Mouse (Mus musculus): Measurements from ENCODE around the gene AI182371.

The AI182371 gene

DNA sequence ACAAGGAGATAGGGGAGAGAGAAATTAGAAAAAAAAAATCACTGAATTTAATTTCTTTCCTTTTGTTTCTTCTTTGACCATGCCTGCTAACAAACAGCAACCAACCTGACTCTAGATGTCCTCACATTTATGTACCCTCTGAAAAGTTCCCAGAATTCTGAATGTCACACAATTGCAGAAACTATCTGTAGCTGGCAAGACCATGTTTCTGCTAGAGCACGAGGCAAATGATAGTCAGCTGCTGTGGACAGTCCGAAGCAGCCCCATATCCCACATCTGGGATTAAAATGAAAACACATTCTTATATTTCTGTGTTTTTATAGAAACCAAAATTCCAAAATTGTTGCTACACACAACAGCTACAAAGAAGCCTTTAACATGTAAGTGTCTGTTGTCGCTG lies at the start of gene AI182371:
AI182371 (minus strand) TSS at position 101 of the 400 bp plus-strand sequence.
- Histone ChIP-seq H3K4me1 (replicated peaks; ENCODE audit: low read depth, low read length) (no peaks in the 10 kb centered on the region), H3K4me3 (replicated peaks; ENCODE audit: low read length) (no peak within 1 kb of the TSS), H3K36me3 (ENCODE audit: insufficient read depth, low read length) (no peaks in the 10 kb centered on the region), H3K27me3 (ENCODE audit: insufficient read depth, low read length) (no peaks in the 10 kb centered on the region), H3K9me3 (ENCODE audit: low read length) (no peaks in the 10 kb centered on the region)
- TF ChIP-seq NANOG (IDR thresholded peaks at IDR 0.05; ENCODE audit: borderline replicate concordance, low read length) (no peak), CTCF (conservative IDR thresholded peaks at IDR 0.05; ENCODE audit: low read length) (no peak), POU5F1 (IDR thresholded peaks at IDR 0.05; ENCODE audit: borderline replicate concordance, low read length) (no peak)

DNA sequence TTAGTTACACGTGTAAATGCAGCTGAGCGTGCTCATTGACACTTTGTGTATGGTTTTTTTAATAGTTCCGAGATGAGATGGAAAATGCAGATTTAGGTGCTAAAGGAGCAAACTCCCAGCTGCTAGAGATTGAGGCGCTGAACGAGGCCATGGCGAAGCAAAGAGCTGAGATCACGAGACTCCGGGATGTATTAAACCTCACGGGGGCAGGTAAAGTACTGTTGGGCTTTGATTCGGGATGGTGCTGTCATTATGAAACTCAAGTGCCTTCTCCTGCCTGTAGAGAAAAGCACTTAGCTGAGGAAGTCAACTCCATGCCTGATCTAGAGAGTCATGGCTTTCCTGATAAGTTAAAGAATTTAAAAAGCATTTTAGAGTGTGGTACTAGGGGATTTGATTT lies 47.5 kb upstream of the AI182371 start:
- no peaks in the 10 kb centered on the region for H3K27me3 ChIP-seq (ENCODE audit: insufficient read depth, low read length)
- no peak overlapping the region for H3K4me3 ChIP-seq (replicated peaks; ENCODE audit: low read length)
- H3K9me3 ChIP-seq (ENCODE audit: low read length) = no peaks in the 10 kb centered on the region
- H3K4me1 ChIP-seq (replicated peaks; ENCODE audit: low read depth, low read length) = 0 out of 2 replicates have a peak, but pooled peaks cover 3% of the 10 kb centered on the region
- TF ChIP-seq POU5F1 (IDR thresholded peaks at IDR 0.05; ENCODE audit: borderline replicate concordance, low read length) = no peak
- TF ChIP-seq NANOG (IDR thresholded peaks at IDR 0.05; ENCODE audit: borderline replicate concordance, low read length) = no peak
- TF ChIP-seq CTCF (conservative IDR thresholded peaks at IDR 0.05; ENCODE audit: low read length) = no peak
- peaks cover 99% of the 10 kb centered on the region for H3K36me3 ChIP-seq (ENCODE audit: insufficient read depth, low read length)

DNA sequence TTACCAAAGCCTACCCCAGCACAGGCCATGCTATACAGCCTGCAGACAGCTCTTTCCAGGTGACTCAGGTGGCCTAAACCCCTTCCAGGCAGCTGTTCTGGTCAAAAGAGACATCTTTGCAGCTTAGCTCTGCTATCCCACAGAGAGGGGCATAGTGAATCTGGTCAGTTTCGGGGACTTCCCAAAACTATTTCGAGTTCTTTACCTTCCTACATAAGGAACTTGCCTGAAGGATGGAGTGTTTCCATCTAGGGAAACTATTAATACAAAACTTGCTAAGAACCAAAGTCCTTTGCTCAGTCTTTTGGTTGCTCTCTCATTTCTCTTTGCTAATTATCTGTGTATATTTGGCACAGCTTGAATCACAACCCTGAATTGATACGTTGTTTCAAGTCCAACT lies 40.3 kb upstream of the AI182371 start:
- Histone ChIP-seq H3K27me3 (ENCODE audit: insufficient read depth, low read length) (no peaks in the 10 kb centered on the region), H3K4me1 (replicated peaks; ENCODE audit: low read depth, low read length) (no peaks in the 10 kb centered on the region), H3K36me3 (ENCODE audit: insufficient read depth, low read length) (peaks cover 96% of the 10 kb centered on the region), H3K9me3 (ENCODE audit: low read length) (no peaks in the 10 kb centered on the region), H3K4me3 (replicated peaks; ENCODE audit: low read length) (no peak overlapping the region)
- TF ChIP-seq CTCF (conservative IDR thresholded peaks at IDR 0.05; ENCODE audit: low read length) (no peak), NANOG (IDR thresholded peaks at IDR 0.05; ENCODE audit: borderline replicate concordance, low read length) (no peak)

DNA sequence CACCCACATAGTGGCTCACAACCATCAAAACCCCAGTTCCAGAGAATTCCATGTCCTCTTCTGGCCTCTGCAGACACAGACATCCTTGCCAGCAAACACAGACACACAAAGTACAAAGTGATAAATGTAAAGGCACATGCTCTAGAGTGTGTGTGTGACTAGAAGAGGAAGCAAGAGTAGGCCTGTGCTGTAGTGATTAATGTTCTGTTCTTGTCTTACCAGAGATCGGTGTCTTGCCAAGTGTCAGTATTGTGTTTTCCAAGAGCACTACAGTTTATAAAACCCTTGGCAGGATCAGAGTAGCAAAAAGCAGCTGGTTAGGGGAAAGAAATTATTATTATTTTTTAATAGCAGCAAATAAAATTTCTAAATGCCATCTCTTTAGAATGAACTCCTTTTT lies 37.2 kb upstream of the AI182371 start:
- peaks cover 93% of the 10 kb centered on the region for H3K36me3 ChIP-seq (ENCODE audit: insufficient read depth, low read length)
- no peaks in the 10 kb centered on the region for H3K9me3 ChIP-seq (ENCODE audit: low read length)
- H3K4me1 ChIP-seq (replicated peaks; ENCODE audit: low read depth, low read length) = no peaks in the 10 kb centered on the region
- no peaks in the 10 kb centered on the region for H3K27me3 ChIP-seq (ENCODE audit: insufficient read depth, low read length)
- TF ChIP-seq POU5F1 (IDR thresholded peaks at IDR 0.05; ENCODE audit: borderline replicate concordance, low read length) = no peak
- TF ChIP-seq NANOG (IDR thresholded peaks at IDR 0.05; ENCODE audit: borderline replicate concordance, low read length) = no peak
- no peak for TF ChIP-seq CTCF (conservative IDR thresholded peaks at IDR 0.05; ENCODE audit: low read length)
- no peak overlapping the region for H3K4me3 ChIP-seq (replicated peaks; ENCODE audit: low read length)

DNA sequence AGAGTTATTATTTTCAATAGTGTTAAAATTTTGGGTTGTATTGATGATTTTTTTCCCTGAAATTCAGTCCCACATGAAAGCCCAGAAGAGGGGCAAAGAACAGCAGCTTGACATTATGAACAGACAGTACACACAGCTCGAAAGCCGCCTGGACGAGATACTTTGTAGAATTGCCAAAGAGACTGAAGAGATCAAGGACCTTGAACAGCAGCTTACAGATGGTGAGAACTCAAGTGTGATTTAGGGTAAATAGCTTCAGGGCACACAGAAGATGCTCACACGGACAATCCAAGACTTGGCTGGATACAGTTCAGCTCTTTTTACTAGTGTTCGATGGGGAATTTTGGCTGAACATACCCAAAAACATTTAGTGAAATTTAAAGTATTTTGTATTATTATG lies 32.5 kb upstream of the AI182371 start:
- H3K4me1 ChIP-seq (replicated peaks; ENCODE audit: low read depth, low read length) = peaks cover 13% of the 10 kb centered on the region
- no peaks in the 10 kb centered on the region for H3K9me3 ChIP-seq (ENCODE audit: low read length)
- peaks cover 52% of the 10 kb centered on the region for H3K36me3 ChIP-seq (ENCODE audit: insufficient read depth, low read length)
- no peak overlapping the region for H3K4me3 ChIP-seq (replicated peaks; ENCODE audit: low read length)
- TF ChIP-seq NANOG (IDR thresholded peaks at IDR 0.05; ENCODE audit: borderline replicate concordance, low read length) = no peak
- TF ChIP-seq CTCF (conservative IDR thresholded peaks at IDR 0.05; ENCODE audit: low read length) = no peak
- no peak for TF ChIP-seq POU5F1 (IDR thresholded peaks at IDR 0.05; ENCODE audit: borderline replicate concordance, low read length)
- no peaks in the 10 kb centered on the region for H3K27me3 ChIP-seq (ENCODE audit: insufficient read depth, low read length)

DNA sequence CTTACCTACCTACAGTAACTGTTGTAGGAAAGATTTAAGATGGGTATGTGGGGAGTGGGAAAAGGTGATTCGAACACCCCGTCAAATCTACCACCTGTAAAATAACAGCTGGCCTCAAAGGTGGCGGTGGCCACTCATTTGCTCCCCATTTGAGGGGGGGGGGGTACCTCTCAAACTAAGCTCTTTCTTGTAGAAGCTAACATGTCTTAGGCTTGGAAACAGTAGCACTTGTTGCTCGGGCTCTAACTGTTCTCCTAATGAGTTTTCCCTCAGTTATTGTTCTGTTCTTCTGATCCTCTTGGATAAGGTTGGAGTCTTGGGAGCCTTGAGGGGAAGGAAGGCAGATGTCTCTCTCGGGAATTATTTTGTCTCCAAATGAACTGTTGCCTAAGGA lies 31.3 kb upstream of the AI182371 start:
- Histone ChIP-seq H3K4me3 (replicated peaks; ENCODE audit: low read length) (peak overlapping the region; percentile 75), H3K4me1 (replicated peaks; ENCODE audit: low read depth, low read length) (peaks cover 13% of the 10 kb centered on the region), H3K36me3 (ENCODE audit: insufficient read depth, low read length) (peaks cover 44% of the 10 kb centered on the region), H3K27me3 (ENCODE audit: insufficient read depth, low read length) (no peaks in the 10 kb centered on the region), H3K9me3 (ENCODE audit: low read length) (no peaks in the 10 kb centered on the region)
- TF ChIP-seq POU5F1 (IDR thresholded peaks at IDR 0.05; ENCODE audit: borderline replicate concordance, low read length) (no peak), NANOG (IDR thresholded peaks at IDR 0.05; ENCODE audit: borderline replicate concordance, low read length) (no peak), CTCF (conservative IDR thresholded peaks at IDR 0.05; ENCODE audit: low read length) (no peak)

DNA sequence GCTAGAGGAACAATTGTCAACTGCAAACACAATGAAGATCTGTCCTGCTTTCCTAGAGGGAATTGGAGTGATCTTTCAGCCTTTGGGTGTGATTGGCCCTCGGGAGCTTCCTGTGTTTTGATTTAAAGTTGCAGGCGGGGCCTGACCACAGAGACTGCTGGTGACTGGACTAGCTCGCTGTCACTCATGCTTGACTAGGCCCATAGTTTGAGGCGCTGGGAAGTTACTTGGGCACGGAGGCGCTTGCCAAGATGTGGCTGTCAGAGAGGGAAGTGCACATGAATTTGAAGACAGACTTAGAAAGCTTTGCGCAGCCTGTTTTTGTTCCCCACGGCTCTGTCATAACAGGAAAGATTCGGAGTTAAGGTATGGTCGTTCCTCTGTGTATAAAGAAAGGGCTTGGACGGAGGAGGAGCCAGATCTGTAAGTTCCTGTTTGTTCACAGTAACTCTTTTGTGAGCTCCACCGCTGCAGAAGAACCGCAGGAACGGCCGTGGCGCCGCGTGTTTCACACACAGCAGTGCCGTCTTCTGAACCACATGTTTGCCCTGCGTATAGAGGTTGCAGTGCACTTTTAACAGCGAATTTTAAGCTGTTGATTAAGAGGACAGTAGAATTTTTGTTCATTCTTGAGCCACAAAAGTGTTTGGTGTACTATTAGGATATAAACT lies 30.8 kb upstream of the AI182371 start:
- Histone ChIP-seq H3K27me3 (ENCODE audit: insufficient read depth, low read length) (no peaks in the 10 kb centered on the region), H3K9me3 (ENCODE audit: low read length) (no peaks in the 10 kb centered on the region), H3K4me3 (replicated peaks; ENCODE audit: low read length) (peak overlapping the region; percentile 75), H3K4me1 (replicated peaks; ENCODE audit: low read depth, low read length) (peaks cover 13% of the 10 kb centered on the region), H3K36me3 (ENCODE audit: insufficient read depth, low read length) (peaks cover 38% of the 10 kb centered on the region)
- TF ChIP-seq NANOG (IDR thresholded peaks at IDR 0.05; ENCODE audit: borderline replicate concordance, low read length) = no peak
- no peak for TF ChIP-seq CTCF (conservative IDR thresholded peaks at IDR 0.05; ENCODE audit: low read length)
- TF ChIP-seq POU5F1 (IDR thresholded peaks at IDR 0.05; ENCODE audit: borderline replicate concordance, low read length) = no peak

DNA sequence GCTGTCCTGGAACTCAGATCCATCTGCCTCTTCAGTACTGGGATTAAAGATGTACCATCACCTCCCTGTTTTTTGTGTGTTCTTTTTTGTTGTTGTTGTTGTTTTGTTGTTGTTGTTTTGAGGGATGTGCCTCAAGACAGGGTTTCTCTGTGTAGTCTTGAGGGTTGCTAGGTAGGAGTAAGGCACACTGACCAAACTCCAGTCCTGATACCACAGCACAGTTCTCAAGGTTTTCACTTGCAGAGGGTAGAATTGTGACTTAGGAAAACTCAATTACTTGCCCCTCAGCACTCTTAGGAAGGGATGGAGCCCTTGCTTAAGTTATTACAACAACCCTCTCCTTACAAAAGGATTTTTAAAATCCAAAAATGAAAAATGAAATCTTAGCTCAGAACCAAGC lies 30.1 kb upstream of the AI182371 start:
- Histone ChIP-seq H3K4me1 (replicated peaks; ENCODE audit: low read depth, low read length) (peaks cover 13% of the 10 kb centered on the region), H3K27me3 (ENCODE audit: insufficient read depth, low read length) (no peaks in the 10 kb centered on the region), H3K9me3 (ENCODE audit: low read length) (no peaks in the 10 kb centered on the region), H3K4me3 (replicated peaks; ENCODE audit: low read length) (peak overlapping the region; percentile 75), H3K36me3 (ENCODE audit: insufficient read depth, low read length) (peaks cover 33% of the 10 kb centered on the region)
- TF ChIP-seq CTCF (conservative IDR thresholded peaks at IDR 0.05; ENCODE audit: low read length) (no peak), NANOG (IDR thresholded peaks at IDR 0.05; ENCODE audit: borderline replicate concordance, low read length) (no peak), POU5F1 (IDR thresholded peaks at IDR 0.05; ENCODE audit: borderline replicate concordance, low read length) (no peak)

DNA sequence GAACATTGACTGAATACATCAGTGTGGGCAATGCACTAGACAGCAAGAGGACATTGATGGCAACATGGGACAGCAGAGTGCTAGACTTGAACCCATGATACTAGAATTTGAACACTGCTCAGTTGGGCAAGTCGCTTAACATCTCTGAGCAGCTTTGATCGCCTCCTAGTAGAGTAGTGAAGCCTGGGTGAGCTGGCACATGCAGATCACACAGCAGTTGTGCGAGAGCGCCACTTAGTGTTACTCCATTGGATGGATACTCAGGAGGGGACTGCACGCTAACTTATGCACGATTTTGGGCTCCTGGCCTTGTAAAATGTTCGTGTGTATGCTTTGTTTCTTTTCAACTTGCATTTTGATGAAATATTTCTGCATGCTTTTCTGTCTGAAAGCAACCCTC lies 23.4 kb upstream of the AI182371 start:
- TF ChIP-seq NANOG (IDR thresholded peaks at IDR 0.05; ENCODE audit: borderline replicate concordance, low read length) = no peak
- TF ChIP-seq CTCF (conservative IDR thresholded peaks at IDR 0.05; ENCODE audit: low read length) = no peak; the same call in 1 of the 2 replicates
- TF ChIP-seq POU5F1 (IDR thresholded peaks at IDR 0.05; ENCODE audit: borderline replicate concordance, low read length) = no peak
- Histone ChIP-seq H3K4me3 (replicated peaks; ENCODE audit: low read length) (no peak overlapping the region), H3K27me3 (ENCODE audit: insufficient read depth, low read length) (no peaks in the 10 kb centered on the region), H3K4me1 (replicated peaks; ENCODE audit: low read depth, low read length) (no peaks in the 10 kb centered on the region), H3K36me3 (ENCODE audit: insufficient read depth, low read length) (peaks cover 23% of the 10 kb centered on the region), H3K9me3 (ENCODE audit: low read length) (no peaks in the 10 kb centered on the region)
